Mouse (Mus musculus): ENCODE measurements around the gene Dnah7a.

GRCm38 (mm10) chr1:53384085-53384688 is 322.4 kb downstream of the Dnah7a start:
- TF ChIP-seq CTCF (IDR thresholded peaks at IDR 0.05), result no peak
- no peak for TF ChIP-seq EP300 (IDR thresholded peaks at IDR 0.05; ENCODE audit: insufficient read depth, low read depth, low read length)

Measured in heart, adult 2 months (tissue).